Mouse (Mus musculus): ENCODE measurements around the gene Gm9125.
"Not testable (repeated sequence)": the region's sequence is repeated elsewhere in the genome, so short reads cannot be mapped to it uniquely, and the experiment has no call there.

Gm9125 gene

DNA sequence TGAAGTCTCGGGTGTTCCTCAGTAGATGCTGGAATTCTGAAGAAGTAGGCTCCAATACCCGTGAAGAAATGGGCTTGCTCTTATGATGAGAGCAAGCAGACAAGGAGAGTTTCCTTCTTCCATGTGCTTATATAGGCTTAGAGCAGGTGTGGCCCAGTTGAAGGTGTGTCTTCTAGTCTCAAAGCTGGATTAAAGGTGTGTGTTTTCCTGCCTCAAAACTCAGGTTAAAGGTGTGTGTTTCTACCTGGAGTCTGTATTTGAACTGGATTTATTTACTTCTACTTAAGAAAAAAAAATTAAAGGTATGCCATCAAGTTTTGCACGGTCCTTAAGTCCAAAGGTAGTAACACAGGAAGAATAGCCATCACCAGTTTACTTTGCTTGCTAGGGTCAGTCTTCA is at the start of gene Gm9125:
Gene Gm9125, minus strand, starts transcription at position 101 of the 400 bp plus-strand sequence.
- not testable (repeated sequence) for DNase-seq

DNA sequence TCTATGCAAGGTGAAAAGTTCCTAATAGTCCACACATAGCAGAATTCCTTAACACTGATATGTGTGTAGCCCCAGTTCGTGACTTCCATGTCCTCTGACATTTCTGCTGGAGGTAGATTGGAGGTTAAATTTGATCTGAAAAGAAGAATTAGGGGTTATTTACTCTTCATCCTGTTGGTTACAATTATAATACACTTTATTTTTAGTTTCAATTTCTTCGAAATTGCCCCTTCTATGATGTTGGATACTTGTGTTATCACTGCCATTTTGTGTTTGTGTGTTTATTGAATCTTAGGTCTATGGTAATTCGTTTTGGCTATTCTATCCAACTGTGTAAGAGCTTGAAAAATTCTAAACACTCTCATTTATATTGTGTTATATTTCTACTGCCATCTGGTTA is 17.9 kb upstream of the Gm9125 start, which contains the start of gene Gm10697:
Gene Gm10697, minus strand, starts transcription at position 101 of the 400 bp plus-strand sequence.
- not testable (repeated sequence) for DNase-seq

DNA sequence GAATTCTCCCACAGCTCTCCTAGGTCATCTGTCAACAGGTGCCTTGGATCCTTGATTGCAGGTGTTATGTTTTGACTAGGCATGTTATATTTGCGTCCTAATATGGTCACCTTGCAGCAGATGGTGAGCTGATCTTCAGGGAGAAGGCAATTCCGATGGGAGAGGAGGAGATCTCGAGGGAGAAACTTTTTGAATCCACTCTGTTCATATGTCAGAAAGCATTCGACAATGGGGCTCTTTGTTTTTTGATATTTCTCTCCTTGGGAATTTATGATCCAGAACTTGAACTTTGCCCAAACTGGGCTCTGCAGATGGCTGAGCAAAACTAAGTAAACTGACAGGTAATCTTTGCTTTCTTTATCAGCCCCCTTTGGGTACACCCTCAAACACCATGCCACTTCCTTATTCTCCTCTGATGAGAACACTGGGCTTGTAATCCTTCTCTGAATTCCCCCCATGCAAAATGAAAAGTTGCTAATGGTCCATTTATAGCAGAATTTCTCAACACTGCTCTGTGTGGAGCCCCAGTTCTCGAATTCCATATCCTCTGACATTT is 5.0 kb downstream of the Gm9125 start:
- DNase-seq, result not testable (repeated sequence)

DNA sequence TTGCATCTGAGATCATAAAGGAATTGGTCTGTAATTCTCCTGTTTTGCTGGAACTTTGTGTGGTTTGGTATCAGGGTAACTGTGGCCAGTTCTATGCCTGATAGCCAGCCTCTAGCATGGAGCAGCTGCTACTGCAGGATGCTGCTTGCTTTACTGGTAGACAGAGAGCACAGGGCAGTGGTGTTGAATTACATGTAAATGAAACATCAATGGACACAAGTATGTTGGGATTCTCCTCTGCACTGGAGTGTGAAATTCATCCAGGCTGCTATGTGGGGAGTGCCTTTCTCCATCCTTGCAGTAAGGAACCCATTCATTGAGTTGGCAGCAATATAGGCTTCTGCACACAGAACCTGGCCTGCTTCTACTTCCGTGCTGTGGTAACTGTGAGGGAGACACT is 16.4 kb downstream of the Gm9125 start:
- not testable (repeated sequence) for DNase-seq

DNA sequence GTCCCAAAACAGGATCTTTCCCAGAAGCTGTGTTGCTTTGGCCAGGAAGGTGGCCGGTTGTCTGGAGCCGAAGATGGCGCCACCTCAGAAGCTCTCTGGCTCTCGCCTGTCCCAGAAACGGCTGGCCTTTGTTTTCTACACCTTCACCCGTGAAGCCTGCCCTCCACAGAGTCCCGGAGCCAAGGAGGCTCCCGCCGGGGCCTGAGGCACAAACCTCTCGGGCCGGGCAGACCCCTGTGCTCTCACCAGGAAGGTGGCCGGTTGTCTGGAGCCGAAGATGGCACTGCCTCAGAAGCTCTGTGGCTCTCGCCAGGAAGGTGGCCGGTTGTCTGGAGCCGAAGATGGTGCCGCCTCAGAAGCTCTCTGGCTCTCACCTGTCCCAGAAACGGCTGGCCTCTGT is 20.3 kb downstream of the Gm9125 start:
- DNase-seq, result not testable (repeated sequence)
